Mouse (Mus musculus) liver, embryonic 11.5 days (tissue): ENCODE data around the gene Cacnb4. TPM values are rescaled to one million over a fixed set of nuclear protein-coding genes. Genes with fewer than 3 reads are reported as not detected.
A peak's percentile ranks its signal among the peaks of the same experiment; 100 is the strongest.

Experiments
- ATAC-seq: fragments of 200-750 bp; cut with Nextera tagmentation; replicated peaks from 2 replicates; pipeline ENCODE4 v1.8.0; 2017; ENCODE audit warnings: moderate number of reproducible peaks, mild to moderate bottlenecking, moderate TSS enrichment, moderate library complexity; ENCODE audit not compliant: low FRiP score
- DNase-seq: peaks from one replicate; pipeline ENCODE4 v3.0.0-alpha.2; 2017; ENCODE audit warnings: low spot score
- H3K27ac ChIP-seq: fragments of 300-500 bp; sonication (generic); 2 replicates; pipeline ENCODE4 v1.5.1; 2014; ENCODE audit warnings: mild to moderate bottlenecking, low read depth, low read length, control low read depth
- H3K27me3 ChIP-seq: fragments of 300-500 bp; sonication (generic); replicated peaks from 2 replicates; pipeline ENCODE4 v1.6.1; 2014; ENCODE audit warnings: low read length, mixed read lengths; ENCODE audit not compliant: control insufficient read depth, insufficient read depth
- H3K36me3 ChIP-seq: fragments of 300-500 bp; sonication (generic); 2 replicates; pipeline ENCODE4 v1.6.1; 2014; ENCODE audit warnings: mild to moderate bottlenecking, low read length, moderate library complexity, mixed read lengths; ENCODE audit not compliant: control insufficient read depth, insufficient read depth
- H3K4me1 ChIP-seq: fragments of 300-500 bp; sonication (generic); replicated peaks from 2 replicates; pipeline ENCODE4 v1.6.1; 2014; ENCODE audit warnings: low read length, mixed read lengths; ENCODE audit not compliant: control insufficient read depth, insufficient read depth
- H3K4me2 ChIP-seq: fragments of 300-500 bp; sonication (generic); 2 replicates; pipeline ENCODE4 v1.6.1; 2014; ENCODE audit warnings: mild to moderate bottlenecking, control low read depth, moderate library complexity
- H3K4me3 ChIP-seq: fragments of 300-500 bp; sonication (generic); 2 replicates; pipeline ENCODE4 v1.5.1; 2014; ENCODE audit warnings: low read depth, low read length, control low read depth
- H3K9ac ChIP-seq: fragments of 300-500 bp; sonication (generic); 2 replicates; pipeline ENCODE4 v1.6.1; 2014; ENCODE audit warnings: low read depth, low read length, control low read depth
- H3K9me3 ChIP-seq: fragments of 300-500 bp; sonication (generic); 2 replicates; pipeline ENCODE4 v1.6.1; 2016; ENCODE audit warnings: low read length, inconsistent platforms, mixed read lengths; ENCODE audit not compliant: control insufficient read depth
- WGBS: fragments of 180-500 bp; shearing (Covaris S2); extraction: QIAGEN DNeasy Blood & Tissue Kit; methylation state at CpG from one replicate; pipeline ENCODE4 v1.1.7; 2014; 5-methylcytosine and 5-hydroxymethylcytosine counted together
- polyA plus RNA-seq: library from polyadenylated mRNA; unstranded; fragments of >200 nt; fragmentation: Nextera tagmentation; extraction: Ambion mirVana; gene quantifications from 2 replicates; pipeline ENCODE4 v1.2.1, GENCODE M21; 2014

Gene Cacnb4
- polyA plus RNA-seq, 1 experiment from 2014 or later: 0.69 TPM

DNA sequence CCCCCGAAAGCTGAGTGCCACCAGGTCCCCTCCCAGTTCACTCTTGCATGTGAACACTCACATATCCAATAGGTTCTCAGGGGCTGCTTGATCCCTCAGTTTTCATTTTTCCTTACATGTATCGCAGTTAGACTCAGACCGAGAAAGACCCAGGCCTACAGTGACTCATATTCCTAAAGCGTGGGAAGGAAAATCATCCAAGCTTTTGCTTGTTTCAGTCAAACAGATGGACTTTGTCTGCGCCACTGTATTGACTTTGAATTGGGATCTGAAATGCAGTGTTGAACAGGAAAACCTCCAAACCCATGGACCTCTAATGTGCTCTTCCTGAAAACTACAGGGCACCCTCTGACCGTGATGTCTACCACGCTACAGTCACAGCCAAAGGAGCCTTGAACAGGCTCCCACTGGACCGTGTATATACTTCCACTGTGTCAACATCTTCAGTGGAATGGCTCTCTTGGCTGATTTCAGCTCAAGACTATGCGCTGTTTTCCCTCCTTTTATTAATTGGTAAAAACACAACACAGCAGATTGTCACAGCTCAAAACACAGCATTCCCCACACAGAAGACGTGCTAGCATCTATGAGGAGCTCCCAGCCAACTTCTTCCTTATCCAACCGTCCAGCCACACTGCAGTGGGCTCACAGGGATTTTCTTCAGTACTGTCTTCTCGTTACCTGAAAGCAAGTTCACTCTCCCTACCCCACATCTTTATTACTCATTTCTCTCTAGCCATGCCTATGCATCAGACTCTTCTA lies 215.2 kb downstream of the Cacnb4 start:
- H3K36me3 ChIP-seq: no peaks in the 10 kb centered on the region
- DNase-seq: no peak
- H3K27ac ChIP-seq: no peak overlapping the region
- 84% methylated on average over 12 of the region's 12 CpGs for WGBS
- no peaks in the 10 kb centered on the region for H3K4me1 ChIP-seq
- H3K27me3 ChIP-seq: no peaks in the 10 kb centered on the region
- no peak for ATAC-seq
- no peak overlapping the region for H3K4me2 ChIP-seq
- H3K9ac ChIP-seq: no peak overlapping the region
- no peak overlapping the region for H3K4me3 ChIP-seq
- H3K9me3 ChIP-seq: no peaks in the 10 kb centered on the region

DNA sequence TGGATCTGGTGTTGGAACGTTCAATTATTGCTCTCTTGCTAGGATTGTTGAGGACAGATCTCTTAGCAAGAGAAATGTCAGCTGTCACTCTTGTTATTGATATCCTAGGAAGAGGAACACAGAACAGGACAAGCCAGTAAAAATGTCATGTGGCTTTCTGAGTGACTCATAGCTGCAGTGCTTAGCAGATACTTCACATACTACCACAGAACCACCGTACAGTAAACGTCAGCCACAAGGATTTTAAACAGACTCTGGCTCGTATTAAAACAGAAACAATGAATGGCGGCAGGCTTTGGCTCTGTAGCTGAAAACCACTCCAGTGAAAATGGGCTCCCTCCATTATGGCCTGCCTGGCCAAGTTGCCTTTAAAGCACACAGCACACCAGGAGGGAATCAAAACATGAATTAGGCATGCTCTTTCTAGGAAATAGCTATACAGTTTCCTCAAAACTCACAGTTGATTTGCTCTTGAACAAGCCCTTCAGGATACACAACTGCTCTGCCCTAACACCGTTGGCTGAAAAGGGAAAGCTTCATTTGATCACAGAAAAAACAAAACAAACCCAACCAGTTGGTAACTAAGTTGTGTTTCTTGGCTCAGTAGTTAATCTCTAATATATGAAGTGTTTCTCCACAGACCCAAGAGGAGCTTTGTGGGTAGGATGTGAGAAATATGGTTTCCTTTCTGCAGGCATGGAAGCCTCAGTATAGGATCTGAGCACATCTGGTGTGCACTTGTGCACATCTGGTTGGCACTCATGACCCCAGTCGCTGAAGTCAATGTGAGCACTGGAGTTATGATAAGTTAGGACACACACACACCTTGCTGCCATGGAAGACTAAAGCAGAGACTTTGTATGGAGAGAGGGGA lies 220.8 kb downstream of the Cacnb4 start:
- ATAC-seq (no peak), DNase-seq (no peak)
- Histone ChIP-seq H3K27ac (no peak overlapping the region), H3K4me1 (no peaks in the 10 kb centered on the region), H3K9ac (no peak overlapping the region), H3K27me3 (no peaks in the 10 kb centered on the region), H3K36me3 (no peaks in the 10 kb centered on the region), H3K4me2 (no peak overlapping the region), H3K4me3 (no peak overlapping the region), H3K9me3 (no peaks in the 10 kb centered on the region)
- 77% methylated on average over 7 of the region's 7 CpGs for WGBS

DNA sequence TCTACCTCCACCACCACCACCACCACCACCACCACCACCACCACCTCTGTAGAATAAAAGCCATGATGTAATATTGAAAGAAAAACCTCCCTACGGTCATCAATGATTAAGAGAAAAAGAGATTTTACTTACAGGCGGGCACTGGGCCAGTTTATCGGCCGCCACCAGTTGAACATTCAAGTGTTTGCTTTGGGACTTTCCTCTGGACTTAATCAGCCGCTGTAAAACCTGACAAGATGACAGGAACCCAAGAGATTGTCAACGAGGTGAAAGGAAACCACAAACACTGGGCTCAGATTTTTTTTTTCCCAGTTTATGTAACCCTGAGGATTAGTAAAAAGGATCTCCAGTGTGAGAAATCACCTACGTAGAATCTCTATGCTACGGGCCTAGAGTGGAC lies 226.8 kb downstream of the Cacnb4 start:
- Histone ChIP-seq H3K27ac (no peak overlapping the region), H3K27me3 (no peaks in the 10 kb centered on the region), H3K4me3 (no peak overlapping the region), H3K4me2 (no peak overlapping the region), H3K9ac (no peak overlapping the region), H3K9me3 (no peaks in the 10 kb centered on the region), H3K36me3 (no peaks in the 10 kb centered on the region), H3K4me1 (peaks cover 7% of the 10 kb centered on the region)
- DNase-seq (no peak), ATAC-seq (no peak)
- WGBS: 66% methylated on average over 8 of the region's 8 CpGs

DNA sequence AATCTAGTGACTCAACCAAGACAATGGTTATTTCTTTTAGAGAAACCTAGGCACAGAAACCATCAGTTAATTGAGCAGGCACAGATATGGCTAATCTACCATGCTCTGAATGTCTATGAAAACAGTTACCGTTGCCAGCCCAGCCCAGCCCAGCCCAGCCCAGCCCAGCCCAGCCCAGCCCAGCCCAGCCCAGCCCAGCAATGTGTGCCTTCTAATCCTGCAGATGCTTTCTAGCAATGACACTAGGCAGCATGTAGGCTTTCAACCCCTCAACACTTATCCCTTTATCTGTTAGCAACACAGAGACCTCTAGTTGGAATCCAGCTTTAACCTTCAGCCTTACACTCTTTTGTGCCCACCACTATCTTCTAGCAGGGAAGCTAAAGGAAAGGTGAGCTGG lies 227.7 kb downstream of the Cacnb4 start:
- no peak overlapping the region for H3K4me3 ChIP-seq
- no peak overlapping the region; the same call in 1 of the 2 replicates for H3K4me2 ChIP-seq
- H3K4me1 ChIP-seq: peaks cover 7% of the 10 kb centered on the region
- H3K27ac ChIP-seq: peak overlapping the region; percentile 66; the same call in 1 of the 2 replicates
- no peaks in the 10 kb centered on the region for H3K9me3 ChIP-seq
- H3K9ac ChIP-seq: no peak overlapping the region
- 37% methylated on average over 1 of the region's 1 CpGs for WGBS
- H3K36me3 ChIP-seq: no peaks in the 10 kb centered on the region
- peak; percentile 96 for ATAC-seq
- H3K27me3 ChIP-seq: no peaks in the 10 kb centered on the region
- no peak for DNase-seq

DNA sequence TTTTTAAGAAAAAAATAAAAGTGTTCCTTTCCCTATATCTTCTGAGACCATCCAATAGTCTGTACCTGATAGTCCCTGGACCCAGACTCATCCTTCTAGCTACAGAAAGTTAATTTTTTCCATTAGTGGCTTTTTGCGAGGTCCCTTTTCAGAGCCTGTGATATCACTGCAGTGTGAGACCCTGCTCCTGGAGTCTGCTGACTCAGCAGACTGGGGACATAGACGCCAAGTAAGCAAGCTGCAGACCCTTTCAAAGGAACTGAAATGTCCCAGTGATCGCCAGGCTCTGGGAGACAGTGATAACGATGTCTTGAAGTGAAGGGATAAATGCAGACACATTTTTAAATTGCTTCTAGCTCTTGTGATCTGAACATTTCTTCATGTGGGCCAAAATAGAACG lies 230.0 kb downstream of the Cacnb4 start:
- WGBS: 59% methylated on average over 5 of the region's 5 CpGs
- H3K9ac ChIP-seq: no peak overlapping the region
- no peaks in the 10 kb centered on the region for H3K9me3 ChIP-seq
- no peak overlapping the region for H3K27ac ChIP-seq
- H3K4me3 ChIP-seq: no peak overlapping the region
- no peaks in the 10 kb centered on the region for H3K27me3 ChIP-seq
- peaks cover 7% of the 10 kb centered on the region for H3K4me1 ChIP-seq
- H3K4me2 ChIP-seq: no peak overlapping the region
- no peaks in the 10 kb centered on the region for H3K36me3 ChIP-seq
- DNase-seq (no peak), ATAC-seq (no peak)

DNA sequence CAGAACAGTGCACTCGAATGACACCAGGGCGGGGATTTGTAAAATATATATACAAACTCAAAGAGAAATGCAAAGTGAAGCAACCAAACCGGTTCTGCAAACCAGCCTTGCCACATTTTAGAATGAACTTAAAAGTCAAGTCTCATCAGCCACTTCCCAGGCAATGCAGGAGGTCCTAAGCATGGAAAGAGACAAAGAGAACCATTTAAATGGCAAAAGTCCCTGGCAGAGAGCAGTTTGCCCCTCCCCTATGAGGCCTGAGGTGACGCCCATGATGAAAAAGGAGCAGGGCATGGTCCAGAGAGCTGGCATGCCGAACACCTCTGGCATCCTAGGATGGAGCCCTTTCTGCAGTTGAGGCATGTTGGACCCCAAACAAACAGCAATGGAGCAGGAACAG lies 234.5 kb downstream of the Cacnb4 start:
- no peaks in the 10 kb centered on the region for H3K9me3 ChIP-seq
- no peaks in the 10 kb centered on the region for H3K27me3 ChIP-seq
- WGBS: 54% methylated on average over 5 of the region's 5 CpGs
- no peak overlapping the region for H3K9ac ChIP-seq
- ATAC-seq: no peak
- no peak overlapping the region for H3K27ac ChIP-seq
- no peak for DNase-seq
- no peak overlapping the region for H3K4me3 ChIP-seq
- H3K4me1 ChIP-seq: no peaks in the 10 kb centered on the region; the same call in 1 of the 2 replicates
- H3K4me2 ChIP-seq: no peak overlapping the region
- no peaks in the 10 kb centered on the region for H3K36me3 ChIP-seq

DNA sequence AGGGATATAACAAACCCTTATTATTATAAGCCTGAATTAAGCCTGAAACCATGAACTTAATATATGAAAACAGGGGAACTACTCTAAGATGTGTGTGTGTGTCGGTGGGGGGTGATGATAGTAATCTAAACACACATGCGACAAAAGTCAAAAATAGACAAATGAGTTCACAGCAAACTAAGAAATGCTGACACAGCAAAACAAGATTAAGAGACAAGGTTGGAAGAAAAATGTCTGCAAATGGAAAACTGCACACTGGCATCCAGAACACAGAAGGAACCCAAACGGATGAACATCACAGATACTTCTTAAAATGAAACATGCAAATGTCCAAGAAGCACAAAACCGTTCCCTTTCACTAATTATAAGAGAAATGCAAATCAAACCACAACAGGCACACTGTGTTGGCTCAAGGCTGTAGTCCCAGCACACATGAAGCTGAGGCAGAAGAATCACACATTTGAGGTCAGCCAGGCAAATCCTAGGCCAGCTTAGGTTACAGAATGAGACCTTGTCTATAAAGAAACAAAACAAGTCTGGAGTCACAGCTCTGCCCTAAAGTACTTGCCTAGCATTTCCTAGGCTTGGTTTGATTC lies 236.1 kb downstream of the Cacnb4 start:
- no peak for DNase-seq
- WGBS: 77% methylated on average over 4 of the region's 4 CpGs
- Histone ChIP-seq H3K4me1 (no peaks in the 10 kb centered on the region), H3K27me3 (no peaks in the 10 kb centered on the region), H3K36me3 (no peaks in the 10 kb centered on the region), H3K4me3 (no peak overlapping the region), H3K9me3 (no peaks in the 10 kb centered on the region), H3K27ac (no peak overlapping the region), H3K4me2 (no peak overlapping the region), H3K9ac (no peak overlapping the region)
- ATAC-seq: no peak

DNA sequence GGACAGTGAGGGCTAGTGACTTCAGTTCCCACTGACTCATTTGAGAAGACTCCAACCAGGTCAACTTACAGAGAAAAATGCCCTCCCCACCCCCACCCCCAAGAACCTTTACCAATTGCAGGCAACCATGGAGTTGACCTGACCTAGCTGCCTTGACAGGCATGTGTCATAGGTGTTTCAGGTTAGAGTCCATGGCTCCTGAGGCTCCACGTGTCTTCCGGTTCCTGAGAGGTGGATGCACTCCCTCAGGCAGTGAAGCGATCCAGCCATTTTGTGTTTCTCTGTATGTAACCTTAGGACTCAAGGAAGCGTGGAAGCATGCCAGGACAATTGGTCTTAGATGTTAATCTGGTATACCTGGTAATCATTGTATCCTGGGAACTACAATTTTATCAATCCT lies 238.2 kb downstream of the Cacnb4 start:
- no peak for DNase-seq
- no peaks in the 10 kb centered on the region for H3K4me1 ChIP-seq
- no peaks in the 10 kb centered on the region for H3K27me3 ChIP-seq
- no peak for ATAC-seq
- H3K4me3 ChIP-seq: no peak overlapping the region
- H3K36me3 ChIP-seq: no peaks in the 10 kb centered on the region
- H3K9me3 ChIP-seq: no peaks in the 10 kb centered on the region
- no peak overlapping the region for H3K9ac ChIP-seq
- WGBS: 86% methylated on average over 4 of the region's 4 CpGs
- no peak overlapping the region for H3K4me2 ChIP-seq
- H3K27ac ChIP-seq: peak overlapping the region; percentile 8; the same call in 1 of the 2 replicates
